Mouse (Mus musculus): ENCODE results near the gene Pik3cb.
A peak's percentile ranks its signal among the peaks of the same experiment; 100 is the strongest.

Pik3cb gene

DNA sequence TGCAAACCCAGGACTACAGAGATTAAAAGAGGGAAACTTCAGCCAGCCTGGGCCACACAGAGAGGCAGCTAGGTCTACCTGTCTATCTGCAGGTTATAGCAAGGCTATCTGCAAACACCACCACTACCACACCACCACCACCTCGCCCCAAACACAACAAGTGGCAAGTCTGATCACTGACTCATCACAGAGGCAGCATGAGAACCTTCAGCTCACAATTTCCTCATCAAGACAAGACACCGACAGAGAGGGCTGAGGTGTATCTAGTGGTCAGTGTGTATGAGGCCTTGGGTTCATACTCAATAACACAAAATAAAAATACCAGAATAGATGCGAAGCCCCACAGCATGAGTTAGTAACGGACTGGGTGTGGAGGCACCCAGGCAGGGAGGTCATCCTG is 9.3 kb downstream of the Pik3cb start:
- no peaks in the 10 kb centered on the region for H3K27me3 ChIP-seq (ENCODE audit: control insufficient read depth, insufficient read depth, low read length, poor library complexity, severe bottlenecking)
- no peaks in the 10 kb centered on the region for H3K36me3 ChIP-seq (ENCODE audit: control insufficient read depth, insufficient read depth, low read length, poor library complexity, severe bottlenecking)
- DNase-seq (ENCODE audit: low read depth, low spot score), result no peak

DNA sequence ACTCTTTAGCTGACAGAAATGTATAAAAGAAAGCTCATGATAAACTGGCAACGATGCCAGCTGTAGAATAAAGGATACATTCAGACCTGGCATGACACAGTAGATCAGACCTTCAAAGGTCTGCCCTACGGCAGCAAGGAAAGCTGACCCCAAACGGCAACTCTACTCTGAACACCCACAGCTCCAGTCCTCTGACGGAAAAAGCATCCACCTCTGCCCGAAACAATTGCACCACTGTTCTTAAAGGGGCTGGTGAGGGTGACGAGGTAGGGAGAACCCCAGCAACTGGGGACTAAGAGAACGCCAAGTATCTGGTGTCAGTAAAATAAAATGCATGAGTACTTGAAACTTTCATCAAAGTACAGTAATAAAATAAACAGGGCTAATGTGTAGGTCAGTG is 12.8 kb downstream of the Pik3cb start:
- H3K27me3 ChIP-seq (ENCODE audit: control insufficient read depth, insufficient read depth, low read length, poor library complexity, severe bottlenecking), result no peaks in the 10 kb centered on the region
- DNase-seq (ENCODE audit: low read depth, low spot score), result no peak
- no peaks in the 10 kb centered on the region for H3K36me3 ChIP-seq (ENCODE audit: control insufficient read depth, insufficient read depth, low read length, poor library complexity, severe bottlenecking)

DNA sequence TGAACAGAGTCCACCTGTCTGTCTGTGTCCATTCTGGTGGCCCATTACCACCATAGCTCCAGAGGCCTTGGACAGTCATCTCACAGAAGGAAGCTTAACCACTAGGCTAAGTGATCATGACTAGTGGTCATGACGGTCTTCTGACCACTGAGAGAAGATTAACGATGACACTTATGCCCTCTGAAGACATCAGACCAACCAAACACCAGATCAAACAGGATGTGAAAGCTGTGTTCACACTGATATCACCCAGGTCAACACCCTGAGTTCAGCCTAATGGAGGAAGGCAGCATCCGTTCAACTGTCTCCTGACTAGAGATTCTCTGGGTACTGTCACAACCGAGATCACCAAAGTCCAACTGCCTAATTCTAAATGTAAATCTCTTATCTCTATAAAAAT is 17.7 kb downstream of the Pik3cb start:
- Histone ChIP-seq H3K27me3 (ENCODE audit: control insufficient read depth, insufficient read depth, low read length, poor library complexity, severe bottlenecking) (no peaks in the 10 kb centered on the region), H3K36me3 (ENCODE audit: control insufficient read depth, insufficient read depth, low read length, poor library complexity, severe bottlenecking) (no peaks in the 10 kb centered on the region)
- DNase-seq (ENCODE audit: low read depth, low spot score), result no peak

DNA sequence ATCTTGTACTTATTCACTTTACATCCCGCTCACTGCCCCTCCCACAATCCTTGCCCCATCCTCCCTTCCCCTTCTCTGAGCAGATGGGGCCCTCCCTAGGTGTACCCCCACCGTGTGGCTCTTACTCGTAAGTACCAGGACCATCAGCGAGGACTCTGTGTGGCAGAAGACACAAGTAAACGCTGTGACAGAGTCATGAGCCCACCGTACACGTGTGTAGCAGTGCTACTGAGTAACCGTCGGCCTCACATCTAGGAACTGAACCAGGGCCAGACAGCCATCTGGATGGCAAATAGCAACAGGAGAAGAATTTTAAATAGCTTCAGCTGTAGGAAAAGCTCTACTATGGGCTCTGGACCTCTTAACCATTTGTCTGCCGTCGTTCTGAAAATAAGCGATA is 28.0 kb downstream of the Pik3cb start:
- no peak for DNase-seq (ENCODE audit: low read depth, low spot score)
- no peaks in the 10 kb centered on the region for H3K27me3 ChIP-seq (ENCODE audit: control insufficient read depth, insufficient read depth, low read length, poor library complexity, severe bottlenecking)
- H3K36me3 ChIP-seq (ENCODE audit: control insufficient read depth, insufficient read depth, low read length, poor library complexity, severe bottlenecking), result no peaks in the 10 kb centered on the region

DNA sequence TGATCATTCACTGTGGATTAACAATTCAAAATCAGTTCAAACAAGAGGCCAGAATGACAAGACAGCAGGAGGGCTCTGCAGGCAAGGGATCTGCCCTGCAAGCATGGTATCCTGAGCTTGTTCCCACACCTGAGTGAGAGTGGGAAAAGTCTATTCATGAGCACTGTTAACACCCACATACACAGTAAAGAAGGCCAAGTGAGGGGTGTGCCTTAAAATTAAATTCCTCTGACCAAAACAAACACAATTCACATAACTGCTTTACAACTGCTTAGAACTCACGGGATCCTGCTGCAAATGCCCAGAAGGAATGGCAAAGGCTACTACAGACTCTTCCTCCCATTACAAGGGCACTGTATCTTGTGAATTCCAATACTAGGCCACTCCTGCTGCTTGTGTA is 29.3 kb downstream of the Pik3cb start:
- no peaks in the 10 kb centered on the region for H3K27me3 ChIP-seq (ENCODE audit: control insufficient read depth, insufficient read depth, low read length, poor library complexity, severe bottlenecking)
- DNase-seq (ENCODE audit: low read depth, low spot score), result no peak

DNA sequence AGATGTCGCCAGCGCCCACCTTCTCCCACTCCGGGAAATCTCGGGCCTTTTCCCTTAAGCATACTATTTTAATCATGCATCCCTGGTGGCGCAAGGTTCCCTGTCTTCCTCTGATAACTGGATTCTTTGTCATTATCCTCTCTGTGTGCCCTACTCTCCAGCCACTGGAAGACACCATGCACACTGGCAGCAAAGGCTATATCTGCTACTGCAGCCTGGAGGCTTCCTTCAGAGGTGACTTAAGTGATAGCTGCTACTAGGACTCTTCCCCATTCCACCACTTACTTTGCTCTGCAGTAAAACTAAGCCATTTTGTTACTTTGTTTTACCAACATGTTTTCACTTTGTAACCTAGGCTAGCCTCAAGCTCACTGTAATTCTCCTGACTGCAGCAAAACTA is 30.2 kb downstream of the Pik3cb start:
- Histone ChIP-seq H3K27me3 (ENCODE audit: control insufficient read depth, insufficient read depth, low read length, poor library complexity, severe bottlenecking) (no peaks in the 10 kb centered on the region), H3K36me3 (ENCODE audit: control insufficient read depth, insufficient read depth, low read length, poor library complexity, severe bottlenecking) (no peaks in the 10 kb centered on the region)
- DNase-seq (ENCODE audit: low read depth, low spot score), result no peak

More for the DNA sequence above, 29.3 kb downstream of the Pik3cb start:
- H3K36me3 ChIP-seq (ENCODE audit: control insufficient read depth, insufficient read depth, low read length, poor library complexity, severe bottlenecking), result no peaks in the 10 kb centered on the region

DNA sequence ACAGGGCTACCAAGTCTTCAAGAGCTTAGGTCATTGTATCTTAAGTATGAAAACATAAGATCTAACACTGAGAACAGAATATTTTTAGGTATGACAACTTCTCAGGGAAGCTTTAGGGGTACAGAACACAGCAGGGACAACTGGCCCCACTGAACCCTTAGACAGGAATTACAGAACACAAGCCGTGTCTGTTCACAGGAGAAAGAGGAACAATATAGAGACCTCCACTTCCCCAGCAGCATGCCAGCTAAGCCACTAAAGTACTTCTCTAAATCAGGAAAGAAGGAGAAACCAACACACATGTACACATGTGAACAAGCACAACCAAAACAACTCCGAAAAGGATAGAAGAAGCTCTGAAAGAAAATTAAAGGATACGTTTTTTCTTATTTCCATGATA is 30.8 kb downstream of the Pik3cb start:
- Histone ChIP-seq H3K36me3 (ENCODE audit: control insufficient read depth, insufficient read depth, low read length, poor library complexity, severe bottlenecking) (no peaks in the 10 kb centered on the region), H3K27me3 (ENCODE audit: control insufficient read depth, insufficient read depth, low read length, poor library complexity, severe bottlenecking) (no peaks in the 10 kb centered on the region)
- no peak for DNase-seq (ENCODE audit: low read depth, low spot score)

DNA sequence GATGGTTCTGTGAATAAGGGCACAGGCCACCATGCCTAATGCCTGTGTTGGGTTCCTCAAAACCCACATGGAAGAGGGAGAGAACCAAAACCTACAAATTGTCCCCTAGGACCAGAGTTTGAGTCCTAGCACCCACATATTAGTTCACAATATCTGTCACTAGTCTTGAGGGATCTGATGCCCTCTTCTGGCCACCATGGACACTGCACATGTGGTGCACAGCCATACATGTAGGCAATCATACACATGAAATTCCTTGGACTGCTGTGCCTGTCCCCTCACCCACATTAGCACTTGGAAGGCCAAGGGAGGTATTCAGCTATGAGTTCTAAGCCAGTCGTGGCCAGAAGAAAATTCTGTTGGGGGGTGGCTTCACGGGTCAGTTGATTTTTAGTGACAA is 36.0 kb downstream of the Pik3cb start:
- peak; percentile 10 for DNase-seq (ENCODE audit: low read depth, low spot score)
- H3K36me3 ChIP-seq (ENCODE audit: control insufficient read depth, insufficient read depth, low read length, poor library complexity, severe bottlenecking), result no peaks in the 10 kb centered on the region
- no peaks in the 10 kb centered on the region for H3K27me3 ChIP-seq (ENCODE audit: control insufficient read depth, insufficient read depth, low read length, poor library complexity, severe bottlenecking)

DNA sequence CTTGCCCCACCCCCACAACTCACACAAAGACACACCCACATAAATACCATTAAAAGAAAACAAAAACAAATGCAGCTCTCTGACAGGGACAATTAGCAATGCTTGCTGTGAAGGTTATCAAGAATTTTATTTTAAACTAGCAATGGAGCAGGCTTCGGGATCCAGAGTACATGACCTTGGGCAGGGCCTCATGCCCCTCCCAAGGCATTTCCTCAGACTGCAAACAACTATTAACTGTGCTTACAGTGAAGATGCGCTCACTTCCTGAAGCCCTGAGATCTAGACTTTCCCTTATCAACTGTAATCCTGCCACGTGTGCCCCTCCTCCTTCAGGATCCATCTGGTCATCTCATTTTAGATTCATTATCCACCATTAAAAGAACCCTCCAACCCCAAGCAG is 36.6 kb downstream of the Pik3cb start:
- Histone ChIP-seq H3K27me3 (ENCODE audit: control insufficient read depth, insufficient read depth, low read length, poor library complexity, severe bottlenecking) (no peaks in the 10 kb centered on the region), H3K36me3 (ENCODE audit: control insufficient read depth, insufficient read depth, low read length, poor library complexity, severe bottlenecking) (no peaks in the 10 kb centered on the region)
- no peak for DNase-seq (ENCODE audit: low read depth, low spot score)

DNA sequence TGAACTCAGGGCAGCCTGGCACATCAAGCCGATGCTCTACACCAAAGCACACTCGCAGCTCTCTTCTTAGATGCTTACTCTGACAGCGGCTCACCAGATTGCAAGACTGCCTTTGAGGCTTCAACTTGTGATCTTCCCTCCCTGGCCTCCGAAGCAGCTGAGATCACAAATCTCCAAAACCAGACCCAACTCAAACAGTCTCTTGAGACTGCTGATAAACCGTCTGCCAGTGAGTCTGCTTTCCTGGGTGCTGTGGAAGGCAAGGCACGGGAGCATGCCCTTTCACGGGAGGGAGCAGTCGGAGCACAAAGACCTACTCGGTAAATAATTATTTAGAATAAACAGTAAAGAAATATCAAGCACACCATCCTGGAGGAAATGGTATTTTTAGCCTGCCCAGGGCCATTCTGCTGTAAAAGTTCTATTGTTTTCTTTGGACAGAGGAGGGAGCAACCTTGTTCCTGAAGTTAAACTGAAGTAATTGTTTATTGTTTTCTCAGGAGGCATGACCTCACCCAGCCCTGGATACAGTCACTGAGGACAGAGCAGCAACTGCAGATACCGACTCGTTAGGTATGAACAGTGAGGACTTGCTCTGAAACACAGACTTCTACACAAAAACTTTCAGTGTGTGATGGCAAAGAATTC is 41.8 kb downstream of the Pik3cb start:
- Histone ChIP-seq H3K27me3 (ENCODE audit: control insufficient read depth, insufficient read depth, low read length, poor library complexity, severe bottlenecking) (no peaks in the 10 kb centered on the region), H3K36me3 (ENCODE audit: control insufficient read depth, insufficient read depth, low read length, poor library complexity, severe bottlenecking) (no peaks in the 10 kb centered on the region)
- no peak for DNase-seq (ENCODE audit: low read depth, low spot score)

DNA sequence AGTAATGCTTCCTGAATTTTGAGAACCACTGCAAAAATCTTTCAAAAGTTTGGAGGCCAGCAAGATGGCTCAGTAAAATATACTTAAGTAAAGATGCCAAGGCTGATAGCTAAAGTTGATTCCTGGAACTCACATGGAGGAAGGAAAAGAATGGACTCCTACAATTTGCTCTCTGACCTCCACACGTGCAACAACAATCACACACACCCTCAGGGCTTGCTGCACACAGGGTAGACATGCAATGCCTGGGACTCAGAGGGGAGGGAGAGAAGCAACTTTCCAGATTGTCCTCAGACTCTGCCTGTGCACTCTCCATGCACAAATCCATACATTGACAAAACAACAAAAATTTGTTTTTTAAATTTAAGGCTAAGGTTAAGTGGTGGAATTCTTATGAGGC is 42.8 kb downstream of the Pik3cb start:
- H3K27me3 ChIP-seq (ENCODE audit: control insufficient read depth, insufficient read depth, low read length, poor library complexity, severe bottlenecking), result no peaks in the 10 kb centered on the region
- H3K36me3 ChIP-seq (ENCODE audit: control insufficient read depth, insufficient read depth, low read length, poor library complexity, severe bottlenecking), result no peaks in the 10 kb centered on the region
- no peak for DNase-seq (ENCODE audit: low read depth, low spot score)

DNA sequence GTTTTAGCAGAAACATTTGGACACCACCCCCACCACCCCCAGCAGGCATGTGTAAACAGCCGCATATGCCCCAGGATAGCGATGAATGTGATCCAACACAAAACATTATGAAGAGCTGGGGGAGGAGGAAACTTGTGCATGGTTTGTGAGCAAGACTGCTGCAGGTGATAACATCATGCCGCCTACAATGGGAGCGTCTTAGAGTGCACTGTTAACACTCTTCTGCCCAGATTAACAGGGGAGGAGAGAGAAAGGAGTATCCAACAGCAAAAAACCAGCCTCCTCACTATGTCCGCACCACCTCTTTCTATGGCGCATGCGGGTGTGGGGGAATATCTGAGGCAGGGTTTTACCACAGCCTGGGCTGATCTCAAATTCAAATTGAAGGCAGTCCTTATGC is 45.2 kb downstream of the Pik3cb start:
- Histone ChIP-seq H3K27me3 (ENCODE audit: control insufficient read depth, insufficient read depth, low read length, poor library complexity, severe bottlenecking) (no peaks in the 10 kb centered on the region), H3K36me3 (ENCODE audit: control insufficient read depth, insufficient read depth, low read length, poor library complexity, severe bottlenecking) (no peaks in the 10 kb centered on the region)
- no peak for DNase-seq (ENCODE audit: low read depth, low spot score)

DNA sequence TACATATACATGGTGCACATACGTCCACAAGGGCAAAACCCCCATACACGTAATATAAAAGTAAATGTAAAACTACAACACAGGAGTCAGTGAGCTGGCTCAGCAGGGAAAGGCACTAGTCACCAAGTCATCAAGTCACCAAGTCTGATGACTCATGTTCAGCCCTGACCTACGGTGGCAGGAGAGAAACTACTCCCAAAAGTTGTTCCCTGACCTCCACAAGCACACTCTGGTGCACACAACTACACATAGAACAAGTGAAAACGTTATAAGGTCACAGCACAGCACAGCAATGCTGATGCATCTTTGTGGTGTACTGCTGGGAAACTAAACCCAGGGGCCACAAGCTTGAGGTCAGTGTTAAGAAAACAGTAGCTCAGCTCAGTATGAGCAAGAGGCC is 49.9 kb downstream of the Pik3cb start:
- Histone ChIP-seq H3K36me3 (ENCODE audit: control insufficient read depth, insufficient read depth, low read length, poor library complexity, severe bottlenecking) (no peaks in the 10 kb centered on the region), H3K27me3 (ENCODE audit: control insufficient read depth, insufficient read depth, low read length, poor library complexity, severe bottlenecking) (no peaks in the 10 kb centered on the region)
- no peak for DNase-seq (ENCODE audit: low read depth, low spot score)

DNA sequence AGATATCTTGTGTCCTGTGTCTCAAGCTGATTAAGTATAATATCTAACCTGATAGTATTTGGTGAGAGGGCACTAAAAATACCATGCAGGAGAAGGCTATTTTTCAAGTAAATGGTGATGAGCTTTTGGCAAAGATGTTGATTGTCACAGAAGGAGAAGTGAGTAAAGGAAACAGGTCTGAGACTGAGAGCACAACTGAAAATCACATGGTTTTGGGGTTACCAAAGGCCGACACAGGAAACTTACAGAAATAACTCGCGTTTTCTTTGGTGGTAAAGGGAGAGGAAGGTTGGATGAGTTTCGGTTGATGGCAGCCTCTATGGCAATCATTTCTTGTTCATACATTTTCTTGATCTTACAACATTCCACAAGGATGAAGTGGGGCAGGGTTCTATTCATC is 50.5 kb downstream of the Pik3cb start:
- peak; percentile 6 for DNase-seq (ENCODE audit: low read depth, low spot score)
- Histone ChIP-seq H3K36me3 (ENCODE audit: control insufficient read depth, insufficient read depth, low read length, poor library complexity, severe bottlenecking) (no peaks in the 10 kb centered on the region), H3K27me3 (ENCODE audit: control insufficient read depth, insufficient read depth, low read length, poor library complexity, severe bottlenecking) (no peaks in the 10 kb centered on the region)

DNA sequence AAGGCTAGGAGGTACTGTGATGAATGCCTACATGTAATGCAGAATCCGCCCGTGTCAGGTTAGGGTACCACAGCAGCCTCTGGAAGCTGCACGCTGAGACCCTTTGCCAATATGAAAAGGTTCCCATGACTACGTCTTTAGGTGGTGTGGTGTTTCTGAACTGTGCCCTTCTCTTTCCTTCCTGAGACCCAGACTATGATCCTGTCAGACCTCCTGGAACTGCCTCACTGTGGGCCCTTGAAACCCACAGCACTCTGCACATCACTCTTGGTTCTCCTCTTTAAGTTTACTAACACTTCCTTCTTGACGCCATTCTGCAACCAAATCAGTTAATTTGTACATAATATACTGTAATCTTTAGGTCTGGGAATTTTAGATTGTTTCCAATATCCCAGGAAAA is 58.7 kb downstream of the Pik3cb start:
- H3K27me3 ChIP-seq (ENCODE audit: control insufficient read depth, insufficient read depth, low read length, poor library complexity, severe bottlenecking), result no peaks in the 10 kb centered on the region
- no peaks in the 10 kb centered on the region for H3K36me3 ChIP-seq (ENCODE audit: control insufficient read depth, insufficient read depth, low read length, poor library complexity, severe bottlenecking)
- DNase-seq (ENCODE audit: low read depth, low spot score), result no peak

DNA sequence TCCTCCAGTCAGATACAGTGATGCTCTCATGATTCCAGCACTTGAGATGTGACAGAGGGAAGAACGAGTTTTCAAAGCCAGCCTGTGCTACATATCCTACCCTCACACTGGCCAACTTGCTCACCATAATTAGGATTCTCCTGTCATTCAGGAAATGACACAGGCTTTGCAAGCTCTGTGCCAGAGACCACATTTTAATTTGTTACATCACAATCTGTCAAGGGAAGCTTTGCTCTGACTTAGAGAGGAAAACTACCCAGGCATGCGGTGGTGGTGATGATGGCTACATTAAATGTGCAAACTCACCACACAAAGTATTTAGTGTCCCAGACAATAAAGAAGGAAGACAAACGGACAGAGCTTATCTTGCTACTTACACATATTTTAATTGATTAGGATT is 59.1 kb downstream of the Pik3cb start:
- DNase-seq (ENCODE audit: low read depth, low spot score), result no peak
- H3K36me3 ChIP-seq (ENCODE audit: control insufficient read depth, insufficient read depth, low read length, poor library complexity, severe bottlenecking), result no peaks in the 10 kb centered on the region
- H3K27me3 ChIP-seq (ENCODE audit: control insufficient read depth, insufficient read depth, low read length, poor library complexity, severe bottlenecking), result no peaks in the 10 kb centered on the region

Data from splenic B cell, adult 2 months (primary cell).